Mouse (Mus musculus): ENCODE measurements around the gene Cntnap5a. TPM values are rescaled to one million over a fixed set of nuclear protein-coding genes. Genes with fewer than 3 reads are reported as not detected.

Cntnap5a gene
- polyA plus RNA-seq, 1 experiment from 2014 or later: 0.43 TPM

Small RNA genes within 50 kb of the gene (microRNA-seq; reads per million reads assigned to microRNA genes)
- not detected for gene Gm23393
